Mouse (Mus musculus) urinary bladder, postnatal 4 days (tissue): ENCODE measurements at regions not wholly inside any gene's neighbourhood (a gene's known extent, or its start where the extent isn't known, plus 50 kb on each side); places are given as distances from the start of the nearest gene placed in this dataset.
A peak's percentile ranks its signal among the peaks of the same experiment; 100 is the strongest.

Source experiments
- DNase-seq, 2 experiments: peaks; one replicate each; pipeline ENCODE4 v3.0.0; 2021 to 2022; ENCODE audit warnings: low spot score in 2 of 2

GRCm38 (mm10) chr4:32179707-32180241 lies 58.8 kb upstream of the Bach2 start:
- peak in 1 of 2 experiments; percentile 30 for DNase-seq

- DNase-seq = no peak
These were observed 54.8 kb upstream of the Bach2 start for GRCm38 (mm10) chr4:32183791-32184190.

- no peak for DNase-seq
These were observed 52.6 kb upstream of the Bach2 start for GRCm38 (mm10) chr4:32185986-32186385.

- DNase-seq = no peak
These were observed 51.5 kb upstream of the Bach2 start for GRCm38 (mm10) chr4:32187154-32187553.

- no peak for DNase-seq
These were observed 50.5 kb upstream of the Bach2 start for GRCm38 (mm10) chr4:32188076-32188475.

- DNase-seq = no peak
These were observed 49.7 kb upstream of the Bach2 start for GRCm38 (mm10) chr4:32188752-32189415.
